Mouse (Mus musculus): ENCODE measurements around the gene Gnaq. TPM values are rescaled to one million over a fixed set of nuclear protein-coding genes. Genes with fewer than 3 reads are reported as not detected.

Gene Gnaq
- total RNA-seq, 2 experiments from 2014 or later = 47.2 to 53.6 TPM

GRCm38 (mm10) chr19:16187952-16188351 is 55.3 kb downstream of the Gnaq start:
- no peak for DNase-seq (ENCODE audit: low spot score in 2 of 2)

- DNase-seq (ENCODE audit: low spot score in 2 of 2) = no peak
These were observed 56.6 kb downstream of the Gnaq start for GRCm38 (mm10) chr19:16189066-16189765.

DNA sequence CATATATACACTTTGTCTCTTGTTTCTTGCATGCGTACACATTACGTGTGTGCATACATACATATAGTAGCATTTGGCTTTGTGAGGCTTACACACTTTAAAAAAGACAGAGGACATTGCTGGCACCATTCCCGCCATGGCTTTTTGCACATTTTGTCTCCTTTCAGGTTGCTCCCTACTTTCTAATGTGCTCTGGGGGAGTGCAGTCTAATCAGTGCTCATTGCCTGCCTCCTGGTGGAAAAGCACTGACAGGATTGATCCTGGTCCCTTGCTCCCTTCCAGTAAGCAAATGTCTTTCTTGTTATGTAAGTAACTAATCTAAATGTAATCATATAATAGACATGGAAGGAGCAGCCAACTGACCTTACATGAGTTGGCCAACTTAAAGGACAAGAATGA is 65.5 kb downstream of the Gnaq start:
- DNase-seq (ENCODE audit: low spot score in 2 of 2) = no peak

GRCm38 (mm10) chr19:16201356-16201755 is 68.7 kb downstream of the Gnaq start:
- no peak for DNase-seq (ENCODE audit: low spot score in 2 of 2)

- DNase-seq (ENCODE audit: low spot score in 2 of 2) = no peak
These were observed 72.4 kb downstream of the Gnaq start for GRCm38 (mm10) chr19:16204776-16205680.

DNA sequence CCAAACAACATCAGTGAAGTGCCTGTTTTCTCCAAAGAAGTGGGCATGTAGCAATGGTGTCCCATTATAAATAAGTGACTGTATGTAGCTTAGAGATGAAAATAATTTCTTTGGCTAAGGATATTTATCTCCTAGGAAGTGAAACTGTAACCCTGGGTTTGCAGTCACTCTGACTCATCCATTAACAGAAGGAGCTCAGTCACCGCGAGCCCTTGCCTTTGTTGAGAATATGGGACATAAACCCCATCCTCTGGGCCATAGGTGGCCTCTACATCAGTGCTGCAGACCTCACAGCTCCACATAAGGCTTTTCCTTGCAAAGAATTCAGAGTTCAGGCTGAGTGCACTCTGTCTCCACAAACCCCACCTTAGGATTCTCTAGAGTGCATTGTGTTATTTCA is 77.0 kb downstream of the Gnaq start:
- DNase-seq (ENCODE audit: low spot score in 2 of 2) = no peak

- peak in 1 of 2 experiments; percentile 47 for DNase-seq (ENCODE audit: low spot score in 2 of 2)
These were observed 82.3 kb downstream of the Gnaq start for GRCm38 (mm10) chr19:16214946-16215345.

GRCm38 (mm10) chr19:16215430-16216016 is 82.9 kb downstream of the Gnaq start:
- no peak for DNase-seq (ENCODE audit: low spot score in 2 of 2)

GRCm38 (mm10) chr19:16219978-16220377 is 87.3 kb downstream of the Gnaq start:
- no peak for DNase-seq (ENCODE audit: low spot score in 2 of 2)

GRCm38 (mm10) chr19:16222526-16222925 is 89.9 kb downstream of the Gnaq start:
- no peak for DNase-seq (ENCODE audit: low spot score in 2 of 2)

DNA sequence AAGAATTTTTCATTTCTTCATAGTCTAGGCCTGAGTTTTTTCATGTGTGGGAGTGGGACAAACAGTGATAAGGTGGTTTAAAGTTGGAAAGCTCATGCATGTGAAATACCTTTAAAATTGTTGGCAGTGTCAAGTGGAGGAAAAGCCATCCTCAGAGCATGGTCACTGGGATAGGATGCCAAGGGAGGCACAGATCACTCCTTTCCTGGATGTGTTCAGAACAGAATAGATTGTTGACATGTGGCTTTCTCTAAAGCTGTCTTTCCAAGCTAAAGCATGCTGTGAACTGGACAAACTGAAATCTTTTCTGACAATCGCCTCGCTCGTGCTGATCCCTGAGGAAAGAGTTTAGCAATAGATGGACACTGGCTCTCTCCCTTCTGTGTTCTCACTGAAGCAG is 90.5 kb downstream of the Gnaq start:
- DNase-seq (ENCODE audit: low spot score in 2 of 2) = no peak

DNA sequence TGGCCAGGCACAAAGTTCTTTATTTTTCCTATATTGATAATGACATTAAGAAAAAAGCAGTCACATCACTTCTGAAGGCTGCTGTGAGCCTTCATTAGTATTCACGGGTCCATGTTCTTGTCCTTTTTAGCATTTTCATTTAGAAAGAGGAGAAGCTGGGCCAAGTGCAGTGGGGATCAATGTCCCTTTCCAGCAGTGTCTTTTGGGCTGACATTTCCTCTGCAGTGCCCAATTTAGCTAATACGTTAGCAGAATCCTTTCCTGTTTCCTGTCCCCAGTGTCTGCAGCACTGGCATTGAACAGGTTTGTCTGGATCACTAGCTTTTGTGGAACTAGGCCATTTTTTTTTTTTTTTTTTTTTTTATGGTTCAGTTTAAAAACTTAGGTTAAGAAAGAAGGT is 92.2 kb downstream of the Gnaq start:
- no peak for DNase-seq (ENCODE audit: low spot score in 2 of 2)

GRCm38 (mm10) chr19:16231584-16231983 is 99.0 kb downstream of the Gnaq start:
- no peak for DNase-seq (ENCODE audit: low spot score in 2 of 2)

DNA sequence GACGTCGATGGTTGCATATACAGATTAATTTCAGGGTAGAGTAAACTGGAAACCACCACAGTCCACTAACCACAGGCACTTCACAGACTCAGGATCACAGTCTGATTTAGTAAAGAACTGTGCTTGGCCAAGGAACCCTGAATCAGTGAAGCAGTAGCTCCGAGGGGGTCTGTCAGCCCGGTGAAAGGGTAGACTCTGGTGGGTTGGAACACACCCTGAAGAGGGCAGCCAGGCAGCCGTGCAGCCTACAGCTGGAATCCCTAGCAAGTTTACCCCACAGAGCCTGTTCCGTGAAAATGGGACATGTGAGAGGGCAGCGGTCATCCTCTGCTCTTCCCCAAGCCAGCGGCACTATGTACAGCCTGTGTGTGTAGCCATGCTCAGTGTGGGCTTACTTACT is 103.0 kb downstream of the Gnaq start:
- DNase-seq (ENCODE audit: low spot score in 2 of 2) = no peak

DNA sequence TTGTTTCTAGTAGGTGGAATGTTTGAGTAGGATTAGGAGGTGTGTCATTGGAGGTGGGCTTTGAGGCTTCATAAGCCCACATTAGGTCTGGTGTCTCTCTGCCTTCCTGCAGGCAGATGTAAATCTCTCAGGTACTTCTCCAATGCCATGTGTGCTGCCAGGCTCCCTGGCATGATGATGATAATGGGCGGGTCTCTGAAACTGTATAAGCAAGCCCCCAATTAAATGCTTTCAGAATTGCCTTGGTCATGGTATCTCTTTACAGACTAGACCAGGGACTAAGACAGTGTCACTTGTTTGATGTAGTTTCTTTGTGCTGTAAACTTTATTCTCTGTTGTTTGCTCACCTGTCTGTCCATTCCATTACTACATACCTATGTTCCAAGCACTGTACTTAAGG is 104.4 kb downstream of the Gnaq start:
- no peak for DNase-seq (ENCODE audit: low spot score in 2 of 2)

DNA sequence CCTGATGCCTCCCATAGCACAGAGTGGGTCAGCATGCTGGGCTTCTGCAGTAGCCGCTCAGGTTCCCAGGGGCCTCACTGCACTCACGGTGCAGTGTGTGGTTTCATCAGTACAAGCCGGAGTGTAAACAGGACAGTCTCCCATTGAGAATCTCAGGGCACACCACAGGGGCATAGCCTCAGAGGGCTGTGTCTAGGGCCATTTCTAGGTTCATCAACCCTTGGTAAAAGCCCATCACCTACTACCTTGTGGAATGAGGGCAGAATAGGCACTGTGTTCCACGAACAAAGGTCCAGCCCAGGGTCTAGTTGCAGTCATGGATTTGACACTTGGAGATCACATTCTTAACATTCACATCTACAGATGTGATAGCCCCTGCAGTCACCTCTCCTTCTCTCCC is 105.4 kb downstream of the Gnaq start:
- no peak for DNase-seq (ENCODE audit: low spot score in 2 of 2)

DNA sequence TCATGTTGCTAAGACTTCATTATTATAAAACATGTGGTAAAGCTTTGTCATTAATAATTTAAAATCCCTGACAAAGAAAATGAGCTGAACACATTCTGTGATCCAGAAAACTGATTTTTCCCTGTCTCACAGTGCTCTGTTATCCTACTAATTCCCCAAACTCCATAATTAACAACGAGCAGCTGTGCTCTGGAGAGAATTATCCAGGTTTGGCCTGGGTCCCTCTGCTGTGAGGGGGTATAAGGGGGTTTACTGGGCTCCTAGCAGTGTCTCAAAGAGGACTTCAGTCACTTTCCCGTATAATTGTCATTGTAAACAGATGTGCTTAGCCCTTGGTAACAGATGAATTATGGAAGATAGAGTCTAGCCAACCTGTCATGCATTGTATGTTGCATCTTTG is 105.9 kb downstream of the Gnaq start:
- DNase-seq (ENCODE audit: low spot score in 2 of 2) = no peak

DNA sequence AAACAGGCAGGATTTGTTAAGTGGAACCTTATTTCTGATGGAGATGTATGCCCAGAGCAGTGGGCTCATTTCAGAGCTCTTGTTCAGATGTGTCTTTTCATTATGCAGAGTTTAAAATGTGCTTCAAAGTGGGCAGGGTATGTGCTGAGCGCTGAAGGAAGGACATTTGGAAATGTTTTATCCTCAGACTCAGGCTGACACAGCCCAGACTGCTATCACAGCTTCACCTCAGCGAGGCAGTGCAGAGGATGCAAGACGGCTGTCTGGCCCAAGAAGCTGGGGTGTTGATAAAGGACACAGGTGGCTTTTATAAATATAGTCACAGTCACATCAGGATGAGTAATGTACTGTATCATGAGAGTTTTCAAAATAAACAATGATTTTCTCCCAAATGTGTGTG is 110.1 kb downstream of the Gnaq start:
- no peak for DNase-seq (ENCODE audit: low spot score in 2 of 2)

DNA sequence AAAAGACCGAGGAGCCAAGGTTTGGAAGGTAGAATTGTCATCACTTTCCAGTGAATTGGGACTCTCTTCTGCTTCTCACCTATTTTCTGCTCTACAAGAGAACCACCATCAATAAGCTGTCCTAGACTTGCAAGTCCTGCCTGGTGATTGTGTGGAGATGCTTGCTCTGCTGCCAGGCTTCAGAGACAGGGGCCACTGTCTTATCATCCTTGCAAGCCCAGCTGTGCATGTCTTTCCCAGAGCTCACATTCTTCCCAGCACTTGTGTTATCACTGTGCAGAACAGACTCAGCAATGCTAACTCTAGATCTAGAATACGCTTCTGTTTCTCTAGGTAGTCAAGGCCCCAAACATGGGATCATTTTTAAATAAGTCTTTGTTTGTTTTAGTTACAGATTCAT is 116.4 kb downstream of the Gnaq start:
- DNase-seq (ENCODE audit: low spot score in 2 of 2) = no peak

GRCm38 (mm10) chr19:16250921-16251320 is 118.3 kb downstream of the Gnaq start:
- no peak for DNase-seq (ENCODE audit: low spot score in 2 of 2)

DNA sequence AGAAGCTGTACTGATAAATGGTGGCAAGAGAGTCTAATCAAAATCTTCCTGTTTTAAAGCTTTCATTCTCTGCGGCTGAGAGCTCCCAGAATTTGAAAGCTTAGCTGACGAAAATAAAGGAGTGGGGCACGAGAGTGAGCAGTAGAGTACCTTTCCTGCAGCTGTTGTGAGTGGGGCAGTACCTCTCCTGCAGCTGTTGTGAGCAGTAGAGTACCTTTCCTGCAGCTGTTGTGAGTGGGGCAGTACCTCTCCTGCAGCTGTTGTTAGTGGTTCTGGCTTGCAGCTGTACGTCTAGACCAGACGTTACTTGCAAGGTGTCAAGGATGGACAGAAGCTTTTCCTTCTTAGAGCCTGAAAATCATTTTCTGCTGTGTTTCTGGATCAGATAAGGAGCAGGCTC is 119.2 kb downstream of the Gnaq start:
- no peak for DNase-seq (ENCODE audit: low spot score in 2 of 2)

GRCm38 (mm10) chr19:16252696-16253095 is 120.1 kb downstream of the Gnaq start:
- no peak for DNase-seq (ENCODE audit: low spot score in 2 of 2)
